Mouse (Mus musculus) kidney, postnatal 0 days (tissue): ENCODE results near the gene Amotl1. TPM values are rescaled to one million over a fixed set of nuclear protein-coding genes. Genes with fewer than 3 reads are reported as not detected.

Experiments
- ATAC-seq: fragments of 200-750 bp; cut with Nextera tagmentation; replicated peaks from 2 replicates; pipeline ENCODE4 v1.8.0; 2017; ENCODE audit warnings: low read depth, moderate number of reproducible peaks, moderate TSS enrichment, moderate library complexity; ENCODE audit not compliant: low FRiP score
- DNase-seq: peaks from one replicate; pipeline ENCODE4 v3.0.0-alpha.2; 2016; ENCODE audit warnings: low spot score
- H3K27ac ChIP-seq: fragments of 300-500 bp; sonication (generic); 2 replicates; pipeline ENCODE4 v1.5.1; 2014; ENCODE audit warnings: mild to moderate bottlenecking
- H3K27me3 ChIP-seq: fragments of 300-500 bp; sonication (generic); 2 replicates; pipeline ENCODE4 v1.6.1; 2014; ENCODE audit warnings: low read length, mixed read lengths; ENCODE audit not compliant: insufficient read depth
- H3K36me3 ChIP-seq: fragments of 300-500 bp; sonication (generic); 2 replicates; pipeline ENCODE4 v1.6.1; 2014; ENCODE audit warnings: low read length, mixed read lengths; ENCODE audit not compliant: insufficient read depth
- H3K4me1 ChIP-seq: fragments of 300-500 bp; sonication (generic); replicated peaks from 2 replicates; pipeline ENCODE4 v1.6.1; 2014; ENCODE audit warnings: antibody characterized with exemption, low read length, mixed read lengths; ENCODE audit not compliant: insufficient read depth
- H3K4me2 ChIP-seq: fragments of 300-500 bp; sonication (generic); 2 replicates; pipeline ENCODE4 v1.6.1; 2014; ENCODE audit warnings: mild to moderate bottlenecking, low read length, moderate library complexity, mixed read lengths
- H3K4me3 ChIP-seq: fragments of 300-500 bp; sonication (generic); replicated peaks from 2 replicates; pipeline ENCODE4 v1.5.1; 2014; ENCODE audit warnings: low read depth, low read length
- H3K9ac ChIP-seq: fragments of 300-500 bp; sonication (generic); 2 replicates; pipeline ENCODE4 v1.6.1; 2014; ENCODE audit warnings: low read depth, low read length
- H3K9me3 ChIP-seq: fragments of 300-500 bp; sonication (generic); replicated peaks from 2 replicates; pipeline ENCODE4 v1.6.1; 2016; ENCODE audit warnings: low read length, inconsistent platforms, mixed read lengths
- CTCF ChIP-seq: IDR thresholded peaks from 2 replicates; pipeline ENCODE4 v1.5.1; 2016; ENCODE audit warnings: antibody characterized with exemption, low read depth, mild to moderate bottlenecking, moderate library complexity
- WGBS: fragments of 180-500 bp; shearing (Covaris S2); extraction: QIAGEN DNeasy Blood & Tissue Kit; methylation state at CpG from one replicate; pipeline ENCODE4 v1.1.7; 2014; 5-methylcytosine and 5-hydroxymethylcytosine counted together
- polyA plus RNA-seq: library from polyadenylated mRNA; unstranded; fragments of >200 nt; fragmentation: Nextera tagmentation; extraction: Ambion mirVana; gene quantifications from 2 replicates; pipeline ENCODE4 v1.2.1, GENCODE M21; 2015

Gene Amotl1
- polyA plus RNA-seq, 1 experiment from 2014 or later = 12.0 TPM

DNA sequence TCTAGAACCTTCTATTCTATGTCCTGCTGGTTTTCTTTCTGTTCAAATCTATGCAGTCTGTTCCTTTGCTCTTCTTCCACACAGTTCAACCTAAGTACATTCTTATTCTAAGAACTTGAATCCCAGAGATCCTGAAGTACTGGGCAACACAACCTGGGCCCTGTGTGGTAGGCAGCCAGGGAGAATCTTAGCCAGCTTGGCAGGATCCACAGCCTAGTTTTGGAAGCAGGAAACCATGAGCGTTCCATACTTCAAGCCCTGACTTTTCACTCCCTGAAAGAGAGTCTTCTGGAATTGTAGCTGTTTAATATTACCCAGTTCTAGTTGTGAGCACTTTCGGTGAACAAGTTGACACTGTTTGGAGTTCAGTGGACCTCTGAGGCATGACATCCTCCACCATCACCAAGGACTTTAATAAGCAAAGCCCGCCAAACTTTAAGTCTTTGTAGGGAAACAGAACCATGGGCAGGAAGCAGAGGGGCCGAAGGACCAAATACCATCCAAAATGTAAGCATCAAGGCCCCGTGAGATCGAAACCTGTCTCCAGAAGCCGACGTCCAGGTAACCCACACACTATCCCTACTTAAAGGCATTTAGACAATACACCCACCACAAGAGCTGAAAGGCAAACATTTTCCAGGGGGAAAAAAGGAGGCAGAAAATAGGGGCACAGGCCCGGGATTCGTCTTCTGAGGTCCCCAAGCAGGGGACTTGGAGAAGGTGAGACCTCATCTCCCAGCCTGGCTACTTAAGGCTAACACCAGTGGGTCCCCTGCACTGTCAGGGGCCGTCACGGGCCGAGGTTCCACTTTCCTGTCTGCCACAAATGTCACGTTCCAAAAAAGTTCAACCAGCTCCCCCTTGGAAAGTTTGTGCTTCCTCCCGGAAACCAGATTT, 31.3 kb downstream of the Amotl1 start:
- H3K9ac ChIP-seq = peak overlapping the region; percentile 96
- H3K4me3 ChIP-seq = peak overlapping the region; percentile 94
- peak overlapping the region; percentile 68 for H3K4me2 ChIP-seq
- TF ChIP-seq CTCF = no peak
- ATAC-seq (no peak), DNase-seq (peak; percentile 46)
- H3K4me1 ChIP-seq = peaks cover 36% of the 10 kb centered on the region
- 3% methylated on average over 15 of the region's 15 CpGs for WGBS
- no peaks in the 10 kb centered on the region for H3K27me3 ChIP-seq
- H3K9me3 ChIP-seq = no peaks in the 10 kb centered on the region
- peak overlapping the region; percentile 96 for H3K27ac ChIP-seq
- H3K36me3 ChIP-seq = no peaks in the 10 kb centered on the region

DNA sequence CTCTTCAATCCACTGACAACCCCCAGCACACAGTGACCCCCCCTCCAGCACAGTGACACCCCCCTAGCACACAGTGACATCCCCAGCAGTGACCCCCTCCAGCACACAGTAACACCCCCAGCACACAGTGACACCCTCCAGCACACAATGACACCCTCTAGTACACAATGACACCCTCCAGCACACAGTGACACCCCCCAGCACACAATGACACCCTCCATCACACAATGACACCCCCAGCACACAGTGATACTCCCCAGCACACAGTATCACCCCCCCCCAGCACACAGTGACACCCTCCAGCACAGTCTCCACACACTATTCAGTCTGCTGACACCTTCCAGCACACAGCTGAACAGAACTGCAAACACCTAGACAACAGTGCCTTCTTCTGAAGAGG, 32.3 kb downstream of the Amotl1 start:
- peak overlapping the region; percentile 94 for H3K4me3 ChIP-seq
- peaks cover 37% of the 10 kb centered on the region for H3K4me1 ChIP-seq
- no peaks in the 10 kb centered on the region for H3K9me3 ChIP-seq
- DNase-seq (no peak), ATAC-seq (no peak)
- no peaks in the 10 kb centered on the region for H3K27me3 ChIP-seq
- H3K36me3 ChIP-seq = no peaks in the 10 kb centered on the region
- no peak for TF ChIP-seq CTCF
- H3K27ac ChIP-seq = no peak overlapping the region
- H3K4me2 ChIP-seq = peak overlapping the region; percentile 68
- H3K9ac ChIP-seq = peak overlapping the region; percentile 96

DNA sequence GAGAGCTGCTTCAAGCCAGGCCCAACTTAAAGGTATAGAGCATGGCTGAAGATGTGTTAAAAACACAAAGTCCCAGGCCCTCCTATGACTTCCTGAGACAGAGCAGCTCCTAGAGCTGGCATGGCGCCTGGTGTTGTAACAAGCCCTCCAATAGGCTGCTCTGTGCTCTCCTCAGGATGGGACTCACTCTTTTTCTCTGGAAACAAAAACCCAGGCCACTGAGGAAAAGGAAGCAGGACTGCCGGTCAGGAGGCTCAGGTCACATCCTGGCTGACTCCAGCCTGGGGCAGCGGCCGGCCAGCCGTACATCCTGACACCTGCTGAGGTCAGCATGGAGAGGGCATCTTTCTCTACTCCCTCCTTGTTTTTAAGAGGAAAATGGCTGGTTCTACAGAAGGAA, 36.3 kb downstream of the Amotl1 start:
- H3K4me1 ChIP-seq = peaks cover 36% of the 10 kb centered on the region
- H3K9ac ChIP-seq = no peak overlapping the region
- H3K36me3 ChIP-seq = no peaks in the 10 kb centered on the region
- no peaks in the 10 kb centered on the region for H3K9me3 ChIP-seq
- 21% methylated on average over 5 of the region's 5 CpGs for WGBS
- no peaks in the 10 kb centered on the region for H3K27me3 ChIP-seq
- H3K4me2 ChIP-seq = no peak overlapping the region
- DNase-seq (peak; percentile 79), ATAC-seq (peak; percentile 29; the same call in 1 of the 2 replicates)
- H3K27ac ChIP-seq = 0 out of 2 replicates have a peak overlapping the region, but pooled peaks have one; percentile 40
- TF ChIP-seq CTCF = no peak
- no peak overlapping the region for H3K4me3 ChIP-seq

DNA sequence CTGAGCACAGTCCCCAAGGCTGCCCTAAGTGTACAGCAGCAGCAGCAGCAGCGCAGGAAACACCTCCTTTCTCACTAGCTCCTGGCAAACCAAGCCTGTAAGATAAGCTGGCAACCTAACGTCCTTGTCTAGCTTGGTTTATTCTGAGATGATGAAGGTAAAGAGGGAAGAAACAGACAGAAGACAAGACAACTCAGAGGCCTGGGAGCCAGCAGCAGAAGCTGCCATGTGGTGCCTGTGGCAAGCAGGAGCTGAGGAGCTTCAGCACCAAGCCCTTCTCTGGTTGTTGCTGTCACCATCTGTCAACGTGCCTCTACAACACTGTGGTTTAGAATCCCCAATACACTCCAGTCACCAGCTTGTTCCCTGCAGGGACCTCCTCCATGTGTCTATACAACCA, 37.4 kb downstream of the Amotl1 start:
- 34% methylated on average over 3 of the region's 3 CpGs for WGBS
- TF ChIP-seq CTCF = no peak
- ATAC-seq (no peak), DNase-seq (no peak)
- H3K36me3 ChIP-seq = no peaks in the 10 kb centered on the region
- no peak overlapping the region for H3K27ac ChIP-seq
- 0 out of 2 replicates have a peak overlapping the region, but pooled peaks have one; percentile 3 for H3K4me2 ChIP-seq
- H3K9me3 ChIP-seq = no peaks in the 10 kb centered on the region
- H3K4me1 ChIP-seq = peaks cover 25% of the 10 kb centered on the region
- no peaks in the 10 kb centered on the region for H3K27me3 ChIP-seq
- no peak overlapping the region for H3K9ac ChIP-seq
- H3K4me3 ChIP-seq = no peak overlapping the region

DNA sequence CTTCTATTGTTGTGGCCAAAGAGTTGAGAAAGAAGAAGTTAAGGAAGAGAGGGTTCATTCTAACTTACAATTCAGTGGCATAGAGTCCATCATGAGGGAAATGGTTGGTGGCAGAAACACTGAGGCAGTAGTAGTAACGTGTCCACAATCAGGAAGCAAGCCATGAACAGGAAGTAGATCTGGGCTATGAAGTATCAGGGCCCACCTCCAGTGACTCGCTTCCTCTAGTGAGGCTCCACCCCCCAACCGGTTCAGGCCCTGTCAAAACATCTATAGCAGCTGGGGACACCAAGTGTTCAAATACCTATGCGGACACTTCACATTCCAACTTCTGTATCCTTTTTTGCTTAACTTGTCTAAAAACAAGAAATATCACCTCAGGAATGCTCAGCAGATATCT, 38.9 kb downstream of the Amotl1 start:
- DNase-seq (no peak), ATAC-seq (no peak)
- H3K4me2 ChIP-seq = no peak overlapping the region
- no peak overlapping the region for H3K27ac ChIP-seq
- no peaks in the 10 kb centered on the region for H3K9me3 ChIP-seq
- no peak overlapping the region for H3K4me3 ChIP-seq
- 83% methylated on average over 4 of the region's 4 CpGs for WGBS
- no peak overlapping the region for H3K9ac ChIP-seq
- no peak for TF ChIP-seq CTCF
- peaks cover 21% of the 10 kb centered on the region for H3K4me1 ChIP-seq
- H3K36me3 ChIP-seq = 0 out of 2 replicates have a peak, but pooled peaks cover 2% of the 10 kb centered on the region
- H3K27me3 ChIP-seq = no peaks in the 10 kb centered on the region

GRCm38 (mm10) chr9:14604363-14604762, 40.5 kb downstream of the Amotl1 start:
- H3K27ac ChIP-seq = no peak overlapping the region
- no peak overlapping the region for H3K4me3 ChIP-seq
- peaks cover 11% of the 10 kb centered on the region for H3K4me1 ChIP-seq
- DNase-seq = no peak
- no peak for ATAC-seq
- H3K27me3 ChIP-seq = no peaks in the 10 kb centered on the region
- H3K9ac ChIP-seq = no peak overlapping the region
- TF ChIP-seq CTCF = no peak
- 71% methylated on average over 3 of the region's 3 CpGs for WGBS
- no peaks in the 10 kb centered on the region for H3K9me3 ChIP-seq
- H3K4me2 ChIP-seq = no peak overlapping the region
- 0 out of 2 replicates have a peak, but pooled peaks cover 2% of the 10 kb centered on the region for H3K36me3 ChIP-seq
